Mouse (Mus musculus): ENCODE results near the gene Prkcq. TPM values are rescaled to one million over a fixed set of nuclear protein-coding genes. Genes with fewer than 3 reads are reported as not detected.

The Prkcq gene
- polyA plus RNA-seq, 1 experiment from 2014 or later = 4.4 TPM

- WGBS = 62% methylated on average over 18 of the region's 18 CpGs
- no peaks in the 10 kb centered on the region for H3K36me3 ChIP-seq (ENCODE audit: control insufficient read depth, insufficient read depth)
- no peaks in the 10 kb centered on the region for H3K9me3 ChIP-seq (ENCODE audit: control insufficient read depth, low read length)
- no peak overlapping the region for H3K4me3 ChIP-seq (replicated peaks; ENCODE audit: low read length)
- H3K27me3 ChIP-seq (replicated peaks; ENCODE audit: control insufficient read depth, insufficient read depth, low read length) = no peaks in the 10 kb centered on the region
- H3K4me2 ChIP-seq (ENCODE audit: low read length) = peak overlapping the region; percentile 28; the same call in 1 of the 2 replicates
- peaks cover 3% of the 10 kb centered on the region; the same call in 1 of the 2 replicates for H3K4me1 ChIP-seq (replicated peaks; ENCODE audit: control insufficient read depth, insufficient read depth, low read length)
- H3K27ac ChIP-seq (ENCODE audit: low read length) = no peak overlapping the region
- H3K9ac ChIP-seq (replicated peaks; ENCODE audit: low read depth, low read length) = no peak overlapping the region
- ATAC-seq = peak; percentile 82
These were observed 116.1 kb downstream of the Prkcq start for GRCm38 (mm10) chr2:11287834-11288530.

- Histone ChIP-seq H3K27ac (ENCODE audit: low read length) (no peak overlapping the region), H3K9me3 (ENCODE audit: control insufficient read depth, low read length) (no peaks in the 10 kb centered on the region), H3K9ac (replicated peaks; ENCODE audit: low read depth, low read length) (no peak overlapping the region), H3K4me3 (replicated peaks; ENCODE audit: low read length) (no peak overlapping the region), H3K4me1 (replicated peaks; ENCODE audit: control insufficient read depth, insufficient read depth, low read length) (peaks cover 3% of the 10 kb centered on the region; the same call in 1 of the 2 replicates), H3K27me3 (replicated peaks; ENCODE audit: control insufficient read depth, insufficient read depth, low read length) (no peaks in the 10 kb centered on the region), H3K4me2 (ENCODE audit: low read length) (peak overlapping the region; percentile 28; the same call in 1 of the 2 replicates), H3K36me3 (ENCODE audit: control insufficient read depth, insufficient read depth) (no peaks in the 10 kb centered on the region)
- ATAC-seq = peak; percentile 94
- WGBS = 4% methylated on average over 7 of the region's 7 CpGs
These were observed 116.6 kb downstream of the Prkcq start for GRCm38 (mm10) chr2:11288531-11288846.

- Histone ChIP-seq H3K27ac (ENCODE audit: low read length) (no peak overlapping the region), H3K9ac (replicated peaks; ENCODE audit: low read depth, low read length) (no peak overlapping the region), H3K4me1 (replicated peaks; ENCODE audit: control insufficient read depth, insufficient read depth, low read length) (peaks cover 3% of the 10 kb centered on the region; the same call in 1 of the 2 replicates), H3K9me3 (ENCODE audit: control insufficient read depth, low read length) (no peaks in the 10 kb centered on the region), H3K36me3 (ENCODE audit: control insufficient read depth, insufficient read depth) (no peaks in the 10 kb centered on the region), H3K4me2 (ENCODE audit: low read length) (no peak overlapping the region), H3K4me3 (replicated peaks; ENCODE audit: low read length) (no peak overlapping the region), H3K27me3 (replicated peaks; ENCODE audit: control insufficient read depth, insufficient read depth, low read length) (no peaks in the 10 kb centered on the region)
- 88% methylated on average over 6 of the region's 6 CpGs for WGBS
- no peak for ATAC-seq
These were observed 119.0 kb downstream of the Prkcq start for GRCm38 (mm10) chr2:11290931-11291330.

- no peak for ATAC-seq
- no peak overlapping the region for H3K9ac ChIP-seq (replicated peaks; ENCODE audit: low read depth, low read length)
- peaks cover 3% of the 10 kb centered on the region; the same call in 1 of the 2 replicates for H3K4me1 ChIP-seq (replicated peaks; ENCODE audit: control insufficient read depth, insufficient read depth, low read length)
- H3K27me3 ChIP-seq (replicated peaks; ENCODE audit: control insufficient read depth, insufficient read depth, low read length) = no peaks in the 10 kb centered on the region
- WGBS = 34% methylated on average over 9 of the region's 9 CpGs
- no peaks in the 10 kb centered on the region for H3K9me3 ChIP-seq (ENCODE audit: control insufficient read depth, low read length)
- no peak overlapping the region for H3K27ac ChIP-seq (ENCODE audit: low read length)
- no peak overlapping the region for H3K4me3 ChIP-seq (replicated peaks; ENCODE audit: low read length)
- no peaks in the 10 kb centered on the region for H3K36me3 ChIP-seq (ENCODE audit: control insufficient read depth, insufficient read depth)
- H3K4me2 ChIP-seq (ENCODE audit: low read length) = no peak overlapping the region
These were observed 119.9 kb downstream of the Prkcq start for GRCm38 (mm10) chr2:11291570-11292405.

- Histone ChIP-seq H3K27ac (ENCODE audit: low read length) (no peak overlapping the region), H3K4me1 (replicated peaks; ENCODE audit: control insufficient read depth, insufficient read depth, low read length) (peaks cover 3% of the 10 kb centered on the region; the same call in 1 of the 2 replicates), H3K36me3 (ENCODE audit: control insufficient read depth, insufficient read depth) (no peaks in the 10 kb centered on the region), H3K27me3 (replicated peaks; ENCODE audit: control insufficient read depth, insufficient read depth, low read length) (no peaks in the 10 kb centered on the region), H3K4me3 (replicated peaks; ENCODE audit: low read length) (no peak overlapping the region), H3K4me2 (ENCODE audit: low read length) (no peak overlapping the region), H3K9me3 (ENCODE audit: control insufficient read depth, low read length) (no peaks in the 10 kb centered on the region), H3K9ac (replicated peaks; ENCODE audit: low read depth, low read length) (no peak overlapping the region)
- whole genome bisulfite sequencing = 85% methylated on average over 13 of the region's 13 CpGs
- no peak for ATAC-seq
These were observed 121.2 kb downstream of the Prkcq start for GRCm38 (mm10) chr2:11293144-11293543.

- Histone ChIP-seq H3K27me3 (replicated peaks; ENCODE audit: control insufficient read depth, insufficient read depth, low read length) (no peaks in the 10 kb centered on the region), H3K36me3 (ENCODE audit: control insufficient read depth, insufficient read depth) (no peaks in the 10 kb centered on the region), H3K4me2 (ENCODE audit: low read length) (no peak overlapping the region), H3K27ac (ENCODE audit: low read length) (no peak overlapping the region), H3K9ac (replicated peaks; ENCODE audit: low read depth, low read length) (no peak overlapping the region), H3K9me3 (ENCODE audit: control insufficient read depth, low read length) (no peaks in the 10 kb centered on the region), H3K4me3 (replicated peaks; ENCODE audit: low read length) (no peak overlapping the region), H3K4me1 (replicated peaks; ENCODE audit: control insufficient read depth, insufficient read depth, low read length) (no peaks in the 10 kb centered on the region)
- 86% methylated on average over 5 of the region's 5 CpGs for WGBS
- no peak for ATAC-seq
These were observed 122.8 kb downstream of the Prkcq start for GRCm38 (mm10) chr2:11294643-11295191.

GRCm38 (mm10) chr2:11298811-11299210, 126.9 kb downstream of the Prkcq start:
- H3K4me3 ChIP-seq (replicated peaks; ENCODE audit: low read length) = no peak overlapping the region
- no peak for ATAC-seq
- no peak overlapping the region for H3K9ac ChIP-seq (replicated peaks; ENCODE audit: low read depth, low read length)
- no peak overlapping the region for H3K27ac ChIP-seq (ENCODE audit: low read length)
- no peaks in the 10 kb centered on the region for H3K9me3 ChIP-seq (ENCODE audit: control insufficient read depth, low read length)
- H3K4me1 ChIP-seq (replicated peaks; ENCODE audit: control insufficient read depth, insufficient read depth, low read length) = no peaks in the 10 kb centered on the region
- no peaks in the 10 kb centered on the region for H3K27me3 ChIP-seq (replicated peaks; ENCODE audit: control insufficient read depth, insufficient read depth, low read length)
- 91% methylated on average over 7 of the region's 7 CpGs for WGBS
- no peaks in the 10 kb centered on the region for H3K36me3 ChIP-seq (ENCODE audit: control insufficient read depth, insufficient read depth)
- H3K4me2 ChIP-seq (ENCODE audit: low read length) = no peak overlapping the region

- 65% methylated on average over 1 of the region's 1 CpGs for WGBS
- Histone ChIP-seq H3K4me2 (ENCODE audit: low read length) (no peak overlapping the region), H3K36me3 (ENCODE audit: control insufficient read depth, insufficient read depth) (no peaks in the 10 kb centered on the region), H3K9me3 (ENCODE audit: control insufficient read depth, low read length) (no peaks in the 10 kb centered on the region), H3K4me1 (replicated peaks; ENCODE audit: control insufficient read depth, insufficient read depth, low read length) (no peaks in the 10 kb centered on the region), H3K27me3 (replicated peaks; ENCODE audit: control insufficient read depth, insufficient read depth, low read length) (no peaks in the 10 kb centered on the region), H3K4me3 (replicated peaks; ENCODE audit: low read length) (no peak overlapping the region), H3K9ac (replicated peaks; ENCODE audit: low read depth, low read length) (no peak overlapping the region), H3K27ac (ENCODE audit: low read length) (no peak overlapping the region)
- ATAC-seq = no peak
These were observed 127.5 kb downstream of the Prkcq start for GRCm38 (mm10) chr2:11299366-11299765.

- Histone ChIP-seq H3K36me3 (ENCODE audit: control insufficient read depth, insufficient read depth) (no peaks in the 10 kb centered on the region), H3K27ac (ENCODE audit: low read length) (no peak overlapping the region), H3K9me3 (ENCODE audit: control insufficient read depth, low read length) (no peaks in the 10 kb centered on the region), H3K27me3 (replicated peaks; ENCODE audit: control insufficient read depth, insufficient read depth, low read length) (no peaks in the 10 kb centered on the region), H3K4me2 (ENCODE audit: low read length) (no peak overlapping the region), H3K9ac (replicated peaks; ENCODE audit: low read depth, low read length) (no peak overlapping the region), H3K4me1 (replicated peaks; ENCODE audit: control insufficient read depth, insufficient read depth, low read length) (no peaks in the 10 kb centered on the region), H3K4me3 (replicated peaks; ENCODE audit: low read length) (no peak overlapping the region)
- WGBS = 82% methylated on average over 6 of the region's 6 CpGs
- ATAC-seq = no peak
These were observed 128.5 kb downstream of the Prkcq start for GRCm38 (mm10) chr2:11300362-11300761.
